Mouse (Mus musculus): ENCODE results near the gene Trpm3.

The Trpm3 gene

GRCm38 (mm10) chr19:22635635-22636034, 496.8 kb downstream of the Trpm3 start:
- in situ Hi-C loops (cut with MseI, MboI) = loop anchor here (10.0 kb wide), 2 partner anchors 291 to 301 kb away; no protein-coding TSS in a partner anchor

- in situ Hi-C loops (cut with MseI, MboI) = loop anchor here (10.0 kb wide), 2 partner anchors 293 to 303 kb away; no protein-coding TSS in a partner anchor
These were observed 498.9 kb downstream of the Trpm3 start for GRCm38 (mm10) chr19:22637786-22638185.

- in situ Hi-C loops (cut with MseI, MboI) = loop anchor here (10.0 kb wide), 2 partner anchors 294 to 304 kb away; no protein-coding TSS in a partner anchor
These were observed 499.6 kb downstream of the Trpm3 start for GRCm38 (mm10) chr19:22638394-22638954.

- in situ Hi-C loops (cut with MseI, MboI) = no loop called here
These were observed 503.3 kb downstream of the Trpm3 start for GRCm38 (mm10) chr19:22642124-22642523.

- in situ Hi-C loops (cut with MseI, MboI) = no loop called here
These were observed 517.8 kb downstream of the Trpm3 start for GRCm38 (mm10) chr19:22656466-22657215.

- in situ Hi-C loops (cut with MseI, MboI) = no loop called here
These were observed 518.4 kb downstream of the Trpm3 start for GRCm38 (mm10) chr19:22657251-22657650.

GRCm38 (mm10) chr19:22665401-22665800, 526.6 kb downstream of the Trpm3 start:
- in situ Hi-C loops (cut with MseI, MboI) = no loop called here

GRCm38 (mm10) chr19:22670222-22670621, 531.4 kb downstream of the Trpm3 start:
- in situ Hi-C loops (cut with MseI, MboI) = no loop called here

GRCm38 (mm10) chr19:22672892-22673291, 534.0 kb downstream of the Trpm3 start:
- in situ Hi-C loops (cut with MseI, MboI) = no loop called here

- in situ Hi-C loops (cut with MseI, MboI) = no loop called here
These were observed 537.4 kb downstream of the Trpm3 start for GRCm38 (mm10) chr19:22676206-22676605.

GRCm38 (mm10) chr19:22682238-22682637, 543.4 kb downstream of the Trpm3 start:
- in situ Hi-C loops (cut with MseI, MboI) = no loop called here

GRCm38 (mm10) chr19:22691995-22692394, 553.1 kb downstream of the Trpm3 start:
- in situ Hi-C loops (cut with MseI, MboI) = no loop called here

- in situ Hi-C loops (cut with MseI, MboI) = no loop called here
These were observed 553.7 kb downstream of the Trpm3 start for GRCm38 (mm10) chr19:22692553-22692952.

GRCm38 (mm10) chr19:22692956-22693355, 554.1 kb downstream of the Trpm3 start:
- in situ Hi-C loops (cut with MseI, MboI) = no loop called here

GRCm38 (mm10) chr19:22695423-22695822, 556.6 kb downstream of the Trpm3 start:
- in situ Hi-C loops (cut with MseI, MboI) = no loop called here

- in situ Hi-C loops (cut with MseI, MboI) = no loop called here
These were observed 559.9 kb downstream of the Trpm3 start for GRCm38 (mm10) chr19:22698737-22699136.

GRCm38 (mm10) chr19:22700871-22701651, 562.2 kb downstream of the Trpm3 start:
- in situ Hi-C loops (cut with MseI, MboI) = no loop called here

GRCm38 (mm10) chr19:22703876-22704275, 565.0 kb downstream of the Trpm3 start:
- in situ Hi-C loops (cut with MseI, MboI) = no loop called here

- in situ Hi-C loops (cut with MseI, MboI) = no loop called here
These were observed 566.6 kb downstream of the Trpm3 start for GRCm38 (mm10) chr19:22705414-22705813.

- in situ Hi-C loops (cut with MseI, MboI) = no loop called here
These were observed 580.2 kb downstream of the Trpm3 start for GRCm38 (mm10) chr19:22719027-22719426.

GRCm38 (mm10) chr19:22729846-22730245, 591.0 kb downstream of the Trpm3 start:
- in situ Hi-C loops (cut with MseI, MboI) = no loop called here

GRCm38 (mm10) chr19:22730971-22731370, 592.1 kb downstream of the Trpm3 start:
- in situ Hi-C loops (cut with MseI, MboI) = no loop called here
